Mouse (Mus musculus) heart, postnatal 14 days (tissue): ENCODE data around the gene Gm5089. TPM values are rescaled to one million over a fixed set of nuclear protein-coding genes. Genes with fewer than 3 reads are reported as not detected.

Experiments
- DNase-seq, 2 experiments: peaks; one replicate each; pipeline ENCODE4 v3.0.0; 2021 to 2022
- intact Hi-C: fragments of 180-260 bp; cut with DNase I; formaldehyde crosslinking; loops from one replicate; pipeline ENCODE4 v1.15.1; 2025
- long read RNA-seq, 2 experiments: library from polyadenylated mRNA; stranded (forward); transcript quantifications; one replicate each; pipeline ENCODE4 v2.0.0; 2021
- total RNA-seq, 2 experiments: library from RNA; stranded (reverse); gene quantifications; 2 replicates each; pipeline ENCODE4 v1.2.3; 2021

Gm5089 gene
- total RNA-seq = not detected
- long read RNA-seq, experiment 1 = 0 reads
- long read RNA-seq, experiment 2 = 0 reads

- intact Hi-C loops = no loop called here
- DNase-seq = peak in 1 of 2 experiments; percentile 26
These were observed at the start of gene Gm5089 for GRCm38 (mm10) chr14:122450496-122451382. Gene Gm5089 (minus strand): TSS chr14:122451115.

GRCm38 (mm10) chr14:122492015-122492414 is 41.1 kb upstream of the Gm5089 start:
- intact Hi-C loops = no loop called here

GRCm38 (mm10) chr14:122491521-122491920 is 40.6 kb upstream of the Gm5089 start:
- intact Hi-C loops = loop anchor here (2.0 kb wide), 1 partner anchor 15 kb away; no protein-coding TSS in a partner anchor
- no peak for DNase-seq

More at GRCm38 (mm10) chr14:122492015-122492414, 41.1 kb upstream of the Gm5089 start:
- no peak for DNase-seq

GRCm38 (mm10) chr14:122490441-122491328 is 39.8 kb upstream of the Gm5089 start, which contains the start of gene Gm10837:
Gene Gm10837 (plus strand): TSS chr14:122490586.
- intact Hi-C loops = loop anchor here (2.0 kb wide), 1 partner anchor 14 kb away; no protein-coding TSS in a partner anchor
- no peak for DNase-seq

- intact Hi-C loops = loop anchor here (2.0 to 10.0 kb wide), 3 partner anchors 13 to 495 kb away; partner anchors contain the start of gene Tmtc4
- DNase-seq = no peak
These were observed 38.9 kb upstream of the Gm5089 start for GRCm38 (mm10) chr14:122489686-122490414.

DNA sequence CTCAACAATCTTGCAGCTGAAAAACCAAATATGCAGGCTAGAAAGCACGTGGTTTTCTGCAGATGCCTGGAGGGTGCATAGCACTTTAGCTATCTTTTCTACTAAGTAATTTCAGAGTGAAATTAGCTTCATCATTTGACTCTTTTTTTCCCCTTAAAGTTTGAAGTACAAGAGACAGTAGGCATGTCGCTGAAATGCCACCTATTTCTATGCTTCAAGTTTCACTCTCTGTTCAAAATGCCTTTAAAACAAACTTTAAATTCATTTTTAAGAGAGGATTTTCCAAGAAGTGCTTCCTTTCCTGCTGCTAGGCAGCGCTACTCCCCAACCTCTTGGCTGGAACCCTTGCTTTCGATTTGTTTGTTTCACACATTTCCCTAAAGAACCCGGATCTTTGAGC is 38.1 kb upstream of the Gm5089 start:
- no peak for DNase-seq
- intact Hi-C loops = loop anchor here (10.0 kb wide), 2 partner anchors 264 to 496 kb away; partner anchors contain the start of gene Tmtc4

DNA sequence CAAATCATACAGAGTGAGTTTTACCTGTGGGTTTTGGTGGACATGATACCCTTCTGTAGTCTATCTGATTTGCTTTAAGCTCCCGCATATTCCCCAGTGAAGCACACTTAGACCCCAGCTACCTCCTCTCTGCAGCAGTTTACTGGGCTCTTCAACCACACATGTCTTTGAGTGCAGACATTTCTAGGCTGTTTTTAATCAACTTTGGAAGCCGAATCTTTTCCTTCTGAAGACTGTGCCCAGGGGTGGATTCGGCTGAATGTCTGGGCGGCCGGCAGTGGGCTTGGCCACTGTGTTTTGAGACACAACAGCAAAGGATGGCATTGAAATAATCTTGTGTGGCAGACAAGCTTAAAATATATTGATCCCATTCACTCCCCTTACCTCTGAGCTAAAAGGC is 36.5 kb upstream of the Gm5089 start:
- intact Hi-C loops = loop anchor here (10.0 kb wide), 2 partner anchors 263 to 497 kb away; partner anchors contain the start of gene Tmtc4
- DNase-seq = no peak

DNA sequence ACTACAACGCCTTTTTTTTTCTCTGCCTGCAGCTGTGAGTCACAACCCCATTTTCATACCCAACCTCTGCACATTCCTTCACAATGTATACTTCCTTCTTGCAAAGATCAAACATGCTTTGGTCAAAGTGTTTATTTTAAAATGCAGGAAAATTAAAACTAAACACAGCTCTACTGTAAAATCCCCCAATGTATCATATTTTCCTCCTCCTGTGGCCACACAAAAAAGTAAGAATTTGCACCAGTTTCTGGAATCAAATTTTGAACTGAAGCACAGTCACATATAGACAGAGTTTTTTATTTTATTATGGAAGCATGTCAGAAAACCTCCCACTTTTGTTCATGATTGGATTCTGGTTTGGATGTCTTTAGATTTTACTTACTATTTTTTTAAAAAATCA is 35.7 kb upstream of the Gm5089 start:
- intact Hi-C loops = loop anchor here (10.0 kb wide), 2 partner anchors 262 to 498 kb away; partner anchors contain the start of gene Tmtc4
- DNase-seq = no peak

DNA sequence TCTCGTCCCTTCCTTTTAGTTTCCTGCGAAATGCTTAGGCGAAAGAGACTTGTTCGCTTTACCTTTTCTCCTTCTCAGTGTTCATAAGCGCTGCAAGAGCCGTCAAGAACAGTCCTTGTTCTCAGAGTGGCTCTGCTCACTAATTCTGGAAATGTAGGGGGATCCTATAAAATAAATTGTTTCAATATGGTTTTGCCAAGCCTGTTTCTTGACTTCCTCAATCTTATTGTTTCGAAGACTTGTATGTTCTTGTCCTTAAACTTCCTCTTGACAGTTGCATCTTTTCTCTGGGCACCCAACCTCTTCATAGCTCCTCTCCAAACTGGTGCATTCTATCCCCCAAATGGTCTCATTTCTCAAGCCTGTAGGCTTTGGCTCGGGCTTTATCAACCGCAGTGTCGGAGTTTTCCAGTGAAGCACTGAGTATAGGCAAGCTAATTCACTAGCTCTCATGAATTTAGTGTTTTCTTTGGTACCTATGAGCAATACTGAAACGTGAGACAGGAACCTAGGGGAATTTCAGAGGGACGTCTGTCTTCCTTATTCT is 34.8 kb upstream of the Gm5089 start:
- intact Hi-C loops = loop anchor here (10.0 kb wide), 2 partner anchors 261 to 499 kb away; partner anchors contain the start of gene Tmtc4
- no peak for DNase-seq

DNA sequence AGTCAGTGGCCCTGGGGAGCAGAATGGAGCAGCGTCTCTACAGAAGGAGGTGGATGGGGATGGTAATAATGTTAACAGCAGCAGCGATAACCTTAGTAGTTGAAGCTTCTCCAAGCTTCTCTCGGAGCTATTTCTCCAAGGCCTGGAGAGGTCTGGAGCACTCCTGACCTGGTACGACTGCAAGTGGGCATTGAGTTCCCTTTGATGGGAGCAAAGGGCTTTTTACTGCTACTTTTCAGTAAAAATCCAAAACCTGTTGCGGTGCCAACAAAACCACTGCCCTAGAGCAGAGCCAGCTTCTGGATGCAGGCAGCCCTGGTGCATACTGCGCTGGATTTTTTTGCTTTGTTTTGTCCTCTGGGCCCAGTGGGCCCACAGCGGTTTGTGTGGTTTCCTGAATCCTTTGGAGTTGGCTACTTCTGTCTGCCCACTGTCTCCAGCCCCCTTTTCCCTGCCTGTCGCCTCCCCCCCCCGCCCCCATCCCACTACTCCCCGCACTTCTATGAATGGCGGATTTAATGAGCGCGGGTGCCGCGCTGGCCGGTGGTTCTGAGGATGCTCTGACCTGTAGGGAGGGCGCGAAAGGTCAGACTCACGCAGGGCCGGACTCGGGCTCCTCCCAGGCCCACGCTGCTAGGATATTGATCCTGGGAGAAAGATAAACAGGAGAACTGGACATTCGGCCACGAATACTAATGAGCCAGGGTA is 34.1 kb upstream of the Gm5089 start:
- intact Hi-C loops = loop anchor here (10.0 kb wide), 2 partner anchors 260 to 500 kb away; partner anchors contain the start of gene Tmtc4
- DNase-seq = no peak

DNA sequence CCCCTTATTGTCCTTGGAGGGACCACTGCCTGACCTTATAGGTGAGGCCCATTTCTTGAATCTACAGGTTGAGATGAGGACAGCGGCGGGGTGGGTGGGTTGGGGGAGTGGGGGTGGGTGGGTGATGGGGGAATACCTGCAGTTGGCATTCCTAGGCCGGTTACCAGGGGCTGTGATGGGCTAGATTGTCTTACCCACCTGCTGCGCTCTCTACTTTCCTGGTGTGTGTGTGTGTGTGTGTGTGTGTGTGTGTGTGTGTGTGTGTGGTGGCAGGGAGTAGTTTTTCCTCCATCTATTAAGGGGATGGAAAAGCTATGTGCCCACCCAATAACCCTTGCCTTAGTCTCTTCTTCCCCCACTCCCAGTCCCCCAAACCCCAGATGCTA is 33.5 kb upstream of the Gm5089 start:
- intact Hi-C loops = loop anchor here (10.0 kb wide), 2 partner anchors 260 to 500 kb away; partner anchors contain the start of gene Tmtc4
- no peak for DNase-seq

- intact Hi-C loops = loop anchor here (10.0 kb wide), 2 partner anchors 259 to 501 kb away; partner anchors contain the start of gene Tmtc4
- no peak for DNase-seq
These were observed 32.9 kb upstream of the Gm5089 start for GRCm38 (mm10) chr14:122483556-122484421.

- intact Hi-C loops = loop anchor here (10.0 kb wide), 2 partner anchors 258 to 502 kb away; partner anchors contain the start of gene Tmtc4
- DNase-seq = no peak
These were observed 32.1 kb upstream of the Gm5089 start for GRCm38 (mm10) chr14:122483024-122483385.

DNA sequence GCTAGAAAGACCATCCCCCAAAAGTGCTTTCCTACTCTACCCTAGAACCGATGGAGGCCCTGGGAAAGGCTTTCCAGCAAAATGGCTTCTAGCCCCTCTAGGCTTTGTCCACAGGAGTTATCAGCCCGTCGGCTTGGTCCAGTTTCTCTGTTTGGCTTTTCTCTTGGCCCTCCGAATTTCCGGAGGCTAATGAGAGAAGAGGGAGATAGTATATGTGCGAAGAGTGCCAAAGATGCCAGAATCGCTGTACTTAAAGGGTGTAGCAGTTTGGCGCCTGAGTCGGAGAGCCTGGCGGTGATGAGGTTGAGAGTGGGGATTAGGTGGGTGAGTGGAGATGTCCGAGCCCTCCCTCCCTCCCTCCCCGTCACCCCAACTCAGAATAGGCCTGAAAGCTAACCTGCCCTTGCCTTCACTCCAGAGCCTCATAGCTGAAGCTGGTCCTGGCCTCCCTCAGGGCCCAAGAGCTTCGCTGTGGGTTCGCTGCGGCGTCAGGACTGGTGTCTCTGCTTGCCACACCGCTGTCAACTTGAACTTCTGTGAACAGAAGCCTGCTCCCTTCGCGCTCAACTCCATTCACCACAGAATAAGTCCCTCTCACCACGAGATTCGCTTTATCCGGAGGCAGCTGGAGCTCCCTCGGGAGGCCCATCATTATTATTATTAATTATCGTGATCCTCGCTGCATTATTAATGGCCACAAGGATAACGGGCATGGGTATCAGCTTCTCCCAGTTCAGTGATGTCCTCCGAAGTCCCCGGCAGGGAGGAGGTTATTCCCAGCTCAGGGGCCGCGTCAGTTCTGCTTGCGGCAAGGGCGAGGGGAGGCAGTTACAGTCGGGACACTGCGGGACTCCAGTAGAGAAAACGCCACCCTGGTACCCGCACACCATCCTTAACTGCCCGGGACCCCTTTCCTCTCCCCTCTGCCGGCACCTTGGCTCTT is 31.4 kb upstream of the Gm5089 start:
- no peak for DNase-seq
- intact Hi-C loops = loop anchor here (10.0 kb wide), 2 partner anchors 258 to 502 kb away; partner anchors contain the start of gene Tmtc4

DNA sequence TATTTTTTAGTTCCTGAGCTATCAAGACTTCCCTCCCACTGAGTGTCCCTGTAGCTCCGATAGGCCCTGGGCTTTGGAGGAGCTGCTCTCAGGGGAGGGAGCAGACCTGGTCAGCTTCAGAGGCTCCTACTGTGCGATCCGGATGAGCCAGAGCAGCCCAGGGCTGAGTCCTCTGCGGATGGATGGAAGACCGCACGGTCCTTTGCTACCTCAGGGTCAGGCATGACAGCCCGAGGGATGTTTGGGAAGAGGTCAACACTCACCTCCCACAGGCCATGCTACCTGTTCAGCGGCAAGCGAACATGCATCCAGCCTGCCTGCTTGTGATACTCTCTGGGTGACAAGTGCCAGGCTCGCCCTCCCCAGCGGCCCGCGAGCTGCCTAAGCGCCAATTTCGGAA is 30.3 kb upstream of the Gm5089 start:
- intact Hi-C loops = loop anchor here (10.0 kb wide), 2 partner anchors 256 to 504 kb away; partner anchors contain the start of gene Tmtc4
- no peak for DNase-seq

DNA sequence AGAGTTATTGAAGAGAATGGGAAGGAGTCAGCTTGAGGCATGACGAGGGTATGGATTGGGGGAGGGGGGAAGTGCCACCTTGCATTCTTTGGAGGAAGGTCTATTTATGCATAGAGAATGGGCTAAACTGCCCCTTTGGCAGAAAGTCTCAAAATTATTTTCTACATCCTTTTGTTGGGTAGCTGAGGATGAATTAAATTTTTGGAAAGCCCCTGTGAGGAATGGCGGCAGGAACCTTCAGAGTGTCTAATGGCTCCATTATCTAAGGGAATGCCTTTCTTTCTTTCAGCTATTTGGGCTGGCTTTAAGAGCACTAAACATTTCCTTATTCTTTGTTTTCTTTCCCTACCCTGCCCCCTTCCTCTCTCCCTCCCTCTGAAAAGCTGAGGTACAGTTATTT is 29.4 kb upstream of the Gm5089 start:
- DNase-seq = no peak
- intact Hi-C loops = loop anchor here (10.0 kb wide), 2 partner anchors 256 to 504 kb away; partner anchors contain the start of gene Tmtc4
